Mouse (Mus musculus): ENCODE data around the gene Ptger4. TPM values are rescaled to one million over a fixed set of nuclear protein-coding genes. Genes with fewer than 3 reads are reported as not detected.
A peak's percentile ranks its signal among the peaks of the same experiment; 100 is the strongest.

Ptger4 gene
- total RNA-seq (2021) = 1 to 10 TPM; 2.8 to 3.4 TPM

DNA sequence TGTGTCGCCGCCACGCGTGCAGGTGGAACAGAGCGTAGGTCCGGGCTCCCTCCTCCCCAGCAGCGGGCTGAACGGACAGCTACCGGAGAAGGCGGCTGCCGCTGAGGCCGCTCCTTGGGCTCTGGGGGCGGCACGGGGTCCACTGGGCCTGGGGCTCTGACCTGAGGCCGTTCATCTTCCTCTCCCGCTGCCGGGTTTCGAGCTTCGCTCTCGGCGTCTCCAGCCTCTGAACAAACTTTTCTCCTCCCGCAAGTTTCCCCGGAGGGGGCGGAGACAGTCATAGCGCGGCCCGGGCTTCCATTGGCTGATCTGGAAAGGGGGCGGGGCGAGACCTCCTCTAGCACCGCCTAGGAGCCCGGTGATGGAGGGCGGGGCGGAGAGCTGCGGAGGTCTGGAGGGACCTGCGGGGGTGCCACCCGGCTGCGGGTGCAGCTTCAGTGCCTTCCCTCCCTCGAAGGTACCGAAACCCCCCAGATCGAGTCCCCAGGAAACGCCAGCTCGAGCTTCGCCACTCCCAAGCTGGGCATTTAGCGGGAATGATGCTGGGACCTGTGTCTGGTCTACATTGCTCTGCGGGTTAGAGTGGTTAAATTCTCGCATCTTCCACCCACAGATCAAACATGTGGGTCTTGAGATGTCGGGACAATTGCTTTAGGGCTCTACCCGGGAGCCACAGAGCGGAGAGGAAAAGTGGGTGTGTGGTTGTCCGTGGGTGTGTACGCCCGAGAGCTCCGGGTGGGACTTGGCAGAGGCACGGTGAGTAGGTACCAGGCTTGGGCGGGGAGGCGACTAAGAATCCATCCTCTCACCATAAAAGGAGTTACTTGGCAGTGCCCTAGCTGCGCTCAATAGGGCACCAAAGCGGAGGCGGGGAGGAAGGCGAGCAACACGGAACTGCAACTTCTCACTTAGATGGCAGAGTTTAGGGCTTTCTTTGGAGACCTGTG is at the start of gene Ptger4:
Ptger4 (minus strand) TSS at position 229 of the 947 bp plus-strand sequence.
- intact Hi-C loops (cut with DNase I) = loop anchor here (2.0 kb wide), 1 partner anchor 837 kb away; no protein-coding TSS in a partner anchor
- DNase-seq = peak; percentile 89

DNA sequence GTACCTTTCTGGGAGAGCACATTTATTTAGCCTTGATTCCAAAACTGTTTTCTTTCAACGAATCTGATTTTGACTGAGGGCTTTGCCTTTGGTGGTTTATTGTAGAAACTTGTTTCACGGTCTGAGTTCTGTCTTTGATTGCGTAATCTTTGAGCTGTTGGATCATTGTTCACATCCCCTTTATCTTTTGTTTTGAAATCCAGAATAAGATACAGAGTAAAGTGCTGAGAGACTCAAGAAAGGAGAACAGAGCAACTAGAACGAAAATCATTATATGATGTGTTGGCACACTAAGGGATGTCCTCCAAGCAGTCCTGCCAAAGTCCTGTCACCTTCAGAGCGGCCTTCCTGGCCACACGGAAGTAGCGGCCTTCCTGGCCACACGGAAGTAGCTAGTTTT is 44.4 kb upstream of the Ptger4 start:
- intact Hi-C loops (cut with DNase I) = no loop called here
- DNase-seq = no peak

DNA sequence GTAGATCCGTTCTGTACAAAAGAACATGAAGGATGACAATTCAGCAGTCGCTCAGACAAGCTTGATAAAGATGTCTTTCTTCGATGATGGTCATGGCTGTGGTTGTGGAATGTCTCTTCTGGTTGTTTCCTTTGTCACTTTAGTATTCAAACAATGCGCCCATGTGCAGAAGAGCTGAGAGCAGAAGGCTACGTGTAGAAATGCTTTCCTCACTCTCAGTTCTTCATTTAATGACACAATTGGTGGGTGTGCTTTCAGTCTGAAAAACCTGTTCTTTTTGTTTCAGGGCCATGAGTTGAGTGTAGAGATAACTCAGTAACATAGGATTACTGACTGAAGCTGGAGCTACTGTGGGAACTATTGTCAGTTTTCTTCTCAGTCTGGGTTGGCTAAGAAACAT is 43.1 kb upstream of the Ptger4 start:
- no peak for DNase-seq
- intact Hi-C loops (cut with DNase I) = no loop called here

DNA sequence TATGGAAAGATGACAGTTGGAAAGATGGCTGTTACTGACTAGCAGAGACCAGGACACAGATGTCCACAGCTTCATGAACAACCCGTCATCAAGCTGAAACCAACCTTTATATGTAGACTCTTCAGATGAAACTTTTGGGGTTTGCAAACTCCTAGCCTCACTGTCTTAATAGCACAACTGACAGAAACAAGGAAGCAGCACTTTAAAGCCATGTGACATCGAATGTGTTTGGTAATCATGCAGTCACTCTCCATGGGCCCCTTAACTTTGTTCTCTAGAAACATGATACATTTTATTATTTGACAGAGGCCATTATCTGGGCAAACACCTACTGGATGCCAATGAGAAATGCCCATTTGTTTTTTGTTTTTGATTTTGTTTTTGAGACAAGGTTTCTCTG is 37.3 kb upstream of the Ptger4 start:
- DNase-seq = no peak
- intact Hi-C loops (cut with DNase I) = no loop called here

DNA sequence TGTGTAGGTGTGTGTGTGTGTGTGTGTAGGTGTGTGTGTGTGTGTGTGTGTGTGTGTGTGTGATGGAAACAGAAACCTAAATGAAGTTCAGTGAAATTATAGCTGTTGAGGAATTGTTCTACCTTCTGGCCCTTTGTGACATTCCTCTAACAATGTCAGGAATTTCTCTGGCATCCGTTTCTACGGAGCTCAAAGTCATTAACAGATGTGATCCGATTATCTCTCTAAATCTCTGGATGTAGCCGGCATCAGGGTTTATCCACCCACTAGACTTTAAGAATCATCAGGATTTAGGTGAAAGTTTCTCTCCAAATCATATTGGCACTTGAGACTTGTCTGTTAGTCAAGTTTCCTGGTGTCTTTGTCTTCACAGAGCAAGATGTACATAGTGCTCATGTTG is 35.8 kb upstream of the Ptger4 start:
- no peak for DNase-seq
- intact Hi-C loops (cut with DNase I) = no loop called here

DNA sequence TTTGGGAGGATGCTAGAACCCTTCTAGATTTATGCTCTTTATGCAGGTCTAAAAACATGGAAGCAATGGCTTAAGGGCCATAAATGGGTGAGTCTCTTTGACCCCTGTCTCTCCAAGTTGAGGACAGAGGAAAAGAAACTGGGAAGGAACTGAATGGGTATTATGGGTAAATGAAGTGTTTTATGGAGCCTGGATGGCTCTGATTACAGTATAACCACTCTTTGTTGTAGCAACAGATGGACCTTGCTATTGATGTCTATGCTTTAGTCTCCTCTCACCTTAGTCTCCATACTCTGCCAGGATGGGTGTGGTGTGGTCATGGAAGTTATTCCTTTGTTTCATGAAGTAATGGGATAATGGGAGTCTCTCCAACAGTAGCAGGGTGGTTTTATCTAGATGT is 34.5 kb upstream of the Ptger4 start:
- DNase-seq = no peak
- intact Hi-C loops (cut with DNase I) = no loop called here

DNA sequence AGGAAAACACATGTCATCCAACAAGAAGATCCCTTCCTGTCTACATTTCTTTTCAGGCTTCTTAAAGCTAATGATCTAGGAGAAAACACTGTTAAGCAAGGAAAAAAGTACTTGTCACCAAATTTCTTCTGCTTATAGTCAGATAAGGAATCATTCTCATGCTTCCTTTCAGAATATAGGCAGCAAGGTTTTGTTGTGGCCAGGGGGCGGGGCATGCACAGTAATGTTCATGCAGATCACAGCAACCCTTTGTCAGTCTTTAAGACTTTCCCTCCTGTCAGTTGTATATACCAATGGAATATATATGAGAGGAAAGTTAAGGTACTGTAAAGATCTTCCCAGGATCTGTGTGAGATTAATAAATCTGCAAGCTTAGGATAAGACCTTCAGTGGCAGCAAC is 30.0 kb upstream of the Ptger4 start:
- DNase-seq = no peak
- intact Hi-C loops (cut with DNase I) = no loop called here

DNA sequence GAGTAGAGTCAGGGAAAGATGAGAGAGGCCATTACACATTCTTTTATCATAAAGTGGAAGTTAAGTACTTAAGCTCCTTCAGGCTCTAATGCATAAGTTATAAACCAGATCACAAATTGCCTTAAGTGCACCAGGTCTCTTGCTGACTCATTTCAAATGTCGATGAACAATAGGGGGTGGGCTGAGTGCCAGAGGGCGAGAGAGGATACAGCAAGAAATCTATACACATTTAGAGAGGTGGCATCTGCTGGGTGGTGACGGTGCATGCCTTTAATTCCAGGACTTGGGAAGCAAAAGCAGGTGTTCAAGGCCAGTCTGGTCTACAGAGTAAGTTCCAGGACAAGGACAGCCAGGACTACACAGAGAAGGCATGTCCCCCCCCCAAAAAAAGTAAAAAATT is 22.1 kb upstream of the Ptger4 start:
- peak; percentile 6 for DNase-seq
- intact Hi-C loops (cut with DNase I) = no loop called here

DNA sequence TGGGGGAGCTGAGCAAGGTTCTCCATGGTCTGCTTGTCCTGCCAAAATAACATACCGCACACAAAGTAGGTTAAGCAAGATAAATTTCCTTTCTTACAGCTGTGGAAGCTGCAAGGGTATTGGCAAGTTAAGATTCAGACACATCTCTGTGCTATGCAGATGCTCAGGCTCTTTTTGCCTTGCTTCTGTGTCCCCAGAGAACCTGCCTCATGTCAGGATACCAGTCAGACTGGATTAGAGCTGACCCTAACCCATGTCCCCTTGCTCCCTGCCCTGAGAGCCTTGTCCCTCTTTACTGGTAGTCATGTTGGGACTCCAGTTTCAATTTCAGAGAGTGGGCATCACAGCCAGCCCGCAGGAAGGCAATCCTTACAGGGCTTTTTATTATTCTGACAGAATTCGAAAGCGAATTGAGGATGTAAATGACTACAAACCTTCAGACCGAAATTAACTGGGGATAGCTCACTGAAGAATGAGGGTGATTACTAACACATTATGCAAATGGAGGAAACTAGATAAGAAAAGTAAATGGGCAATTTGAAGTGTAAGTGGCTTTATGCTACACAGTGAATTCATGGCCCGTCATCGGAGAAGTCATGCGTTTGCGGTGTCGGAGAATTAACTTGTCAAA is 19.0 kb upstream of the Ptger4 start:
- intact Hi-C loops (cut with DNase I) = no loop called here
- DNase-seq = no peak

DNA sequence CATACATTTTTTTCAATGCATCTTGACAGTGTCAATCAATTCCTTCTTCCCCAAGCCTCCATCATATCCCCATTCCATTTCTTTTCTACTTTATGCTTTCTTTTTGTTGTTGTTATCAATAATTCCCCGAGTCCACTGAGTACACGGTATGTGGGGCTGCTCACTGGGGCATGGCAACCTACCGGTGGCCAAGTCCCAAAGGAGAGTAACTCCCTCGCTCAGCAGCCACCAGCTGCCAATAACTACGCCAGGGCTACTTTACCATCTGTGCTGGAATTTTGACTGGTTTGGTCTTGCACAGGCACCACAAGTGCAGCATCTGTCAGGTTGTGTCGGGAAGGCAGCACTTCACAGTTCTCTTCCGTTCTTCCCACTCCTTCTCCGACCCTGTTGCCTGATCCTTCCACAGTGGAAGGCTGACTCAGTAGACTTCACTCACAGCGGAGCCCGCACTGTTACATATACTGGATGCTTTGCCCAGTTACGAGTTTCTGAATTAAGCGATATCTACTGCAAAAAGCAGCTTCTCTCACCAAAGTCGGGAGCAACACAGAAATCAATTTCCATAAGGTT is 18.2 kb upstream of the Ptger4 start:
- DNase-seq = no peak
- intact Hi-C loops (cut with DNase I) = no loop called here

DNA sequence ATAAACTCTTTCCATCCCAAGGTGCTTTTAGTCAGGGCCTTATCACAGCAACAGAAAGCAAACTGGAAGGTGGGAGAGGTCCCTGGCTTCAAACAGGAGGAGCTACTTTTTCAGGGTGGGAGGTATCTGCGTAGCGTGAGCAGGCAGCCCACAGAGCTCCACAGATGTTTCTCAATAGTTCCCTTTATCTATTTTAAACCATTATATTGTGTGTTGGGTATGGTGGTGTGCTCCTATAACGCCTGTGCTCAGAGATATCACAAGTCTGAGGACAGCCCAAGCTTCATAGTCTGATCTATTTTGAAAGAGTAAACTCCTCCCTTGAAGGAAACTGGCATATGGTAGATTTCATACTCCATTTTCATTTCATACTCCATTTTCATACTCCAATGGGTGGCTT is 17.0 kb upstream of the Ptger4 start:
- DNase-seq = no peak
- intact Hi-C loops (cut with DNase I) = no loop called here

DNA sequence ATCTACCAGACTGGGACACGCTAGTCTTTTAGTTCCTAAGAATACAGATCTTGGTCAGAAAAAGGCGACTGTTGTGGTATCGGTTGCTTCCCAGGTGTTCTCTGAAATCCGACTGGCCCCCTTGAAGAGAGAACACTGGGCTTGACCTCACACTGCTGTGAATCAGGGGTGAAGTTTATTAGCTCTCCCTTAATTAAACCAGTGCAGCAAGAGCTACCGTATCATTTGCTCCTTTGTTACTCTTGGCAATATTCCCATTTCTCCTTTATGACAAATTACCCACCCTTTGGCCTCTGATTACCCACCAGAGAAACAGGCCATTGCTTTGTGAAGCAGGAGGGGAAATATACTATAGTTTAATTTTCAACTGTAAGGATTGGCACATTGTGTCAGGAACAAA is 16.2 kb upstream of the Ptger4 start:
- intact Hi-C loops (cut with DNase I) = no loop called here
- DNase-seq = no peak

DNA sequence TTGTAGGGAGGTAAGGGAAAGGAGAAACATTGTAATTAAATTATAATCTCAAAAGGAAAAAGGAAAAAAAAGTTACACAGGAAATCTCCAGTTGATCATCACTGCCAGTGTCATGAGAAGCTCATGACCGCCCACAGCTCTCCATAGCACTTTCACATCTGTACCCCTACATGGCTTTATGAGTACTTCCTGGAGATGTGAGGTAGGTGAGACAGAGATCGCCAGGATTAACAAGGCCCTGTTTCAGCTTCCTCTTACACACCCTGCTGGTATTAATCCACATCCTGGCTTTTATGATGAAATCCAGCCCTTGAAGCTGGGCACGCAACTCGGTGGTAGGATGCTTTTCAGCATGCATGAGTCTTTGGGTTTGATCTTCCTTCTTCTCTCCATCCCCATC is 6.2 kb upstream of the Ptger4 start:
- intact Hi-C loops (cut with DNase I) = no loop called here
- DNase-seq = no peak

DNA sequence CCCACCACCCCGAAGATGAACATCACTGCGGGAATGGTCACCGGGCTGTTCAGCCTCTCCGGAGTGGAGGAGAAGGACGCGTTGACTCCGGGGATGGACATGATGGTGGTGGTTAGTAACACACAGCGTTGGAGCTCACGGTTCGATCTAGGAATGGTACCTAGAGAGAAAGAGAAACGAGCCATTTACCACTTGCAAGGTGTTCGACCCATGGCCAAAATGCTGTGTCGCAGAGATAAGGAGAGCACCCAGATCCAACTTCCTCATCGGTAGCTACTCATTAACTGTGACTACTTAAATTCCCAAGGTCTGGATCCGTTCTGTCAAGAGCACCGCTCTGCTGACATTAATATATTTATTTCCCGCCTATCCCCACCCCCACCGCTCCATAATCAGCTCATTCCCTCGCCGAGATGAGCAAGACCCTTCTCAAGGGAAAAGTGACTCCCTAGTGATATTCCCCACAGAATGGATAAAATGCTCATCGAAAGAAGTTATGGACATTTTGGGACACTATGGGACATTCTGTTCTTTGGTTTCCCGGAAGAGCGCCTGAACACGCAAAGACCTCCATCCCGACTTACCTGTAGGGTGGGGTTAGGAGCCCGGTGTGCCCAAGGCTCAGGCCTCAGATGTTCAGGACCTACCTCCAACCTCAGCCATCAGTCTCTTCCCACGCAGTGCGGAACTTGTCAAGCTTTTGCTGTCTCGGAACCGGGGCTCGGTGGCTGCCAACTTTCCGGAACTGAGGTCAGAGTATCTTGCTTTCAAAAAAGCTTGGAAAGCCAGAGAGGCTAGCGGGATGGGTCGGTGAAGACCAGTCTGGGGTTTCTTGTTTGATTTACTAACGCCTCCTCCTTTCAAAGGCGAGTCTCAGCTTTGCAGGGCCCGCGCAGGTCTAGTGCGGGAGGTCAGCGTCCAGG is 690 bp downstream of the Ptger4 start:
- intact Hi-C loops (cut with DNase I) = loop anchor here (2.0 kb wide), 1 partner anchor 838 kb away; no protein-coding TSS in a partner anchor

DNA sequence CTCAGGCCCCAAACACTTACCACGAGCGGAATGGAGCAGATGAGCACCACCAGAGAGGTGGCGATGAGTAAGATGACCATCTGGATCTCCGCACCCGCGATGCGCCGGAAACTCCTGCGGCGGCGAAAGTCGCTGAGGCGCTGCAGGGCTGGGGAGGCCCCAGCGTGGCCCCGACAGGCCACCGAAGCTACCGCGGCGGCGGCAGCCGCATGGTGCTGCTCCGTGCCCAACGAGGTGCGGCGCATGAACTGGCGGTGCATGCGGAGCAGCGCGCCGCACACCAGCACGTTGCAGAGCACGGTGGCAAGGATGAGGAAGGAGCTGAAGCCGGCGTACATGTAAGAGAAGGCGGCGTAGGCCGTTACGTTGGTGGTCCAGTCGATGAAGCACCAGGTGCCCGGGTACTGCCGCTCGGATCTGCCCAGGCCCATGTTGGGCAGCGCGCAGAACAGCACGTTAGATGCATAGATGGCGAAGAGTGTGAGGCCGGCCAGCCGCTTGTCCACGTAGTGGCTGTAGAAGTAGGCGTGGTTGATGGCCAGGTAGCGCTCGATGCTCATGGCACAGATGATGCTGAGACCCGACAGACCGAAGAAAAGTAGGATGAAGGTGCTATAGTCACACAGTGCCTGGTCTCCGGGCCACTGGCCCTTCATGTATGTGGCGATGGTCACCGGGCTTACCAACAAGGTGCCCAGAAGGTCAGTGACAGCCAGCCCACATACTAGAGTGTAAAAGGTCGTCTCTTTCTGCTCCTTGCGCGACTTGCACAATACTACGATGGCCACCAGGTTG is 1.5 kb downstream of the Ptger4 start:
- peak; percentile 6 for DNase-seq
- intact Hi-C loops (cut with DNase I) = loop anchor here (2.0 kb wide), 1 partner anchor 838 kb away; no protein-coding TSS in a partner anchor

More for the DNA sequence above, 690 bp downstream of the Ptger4 start:
- no peak for DNase-seq

DNA sequence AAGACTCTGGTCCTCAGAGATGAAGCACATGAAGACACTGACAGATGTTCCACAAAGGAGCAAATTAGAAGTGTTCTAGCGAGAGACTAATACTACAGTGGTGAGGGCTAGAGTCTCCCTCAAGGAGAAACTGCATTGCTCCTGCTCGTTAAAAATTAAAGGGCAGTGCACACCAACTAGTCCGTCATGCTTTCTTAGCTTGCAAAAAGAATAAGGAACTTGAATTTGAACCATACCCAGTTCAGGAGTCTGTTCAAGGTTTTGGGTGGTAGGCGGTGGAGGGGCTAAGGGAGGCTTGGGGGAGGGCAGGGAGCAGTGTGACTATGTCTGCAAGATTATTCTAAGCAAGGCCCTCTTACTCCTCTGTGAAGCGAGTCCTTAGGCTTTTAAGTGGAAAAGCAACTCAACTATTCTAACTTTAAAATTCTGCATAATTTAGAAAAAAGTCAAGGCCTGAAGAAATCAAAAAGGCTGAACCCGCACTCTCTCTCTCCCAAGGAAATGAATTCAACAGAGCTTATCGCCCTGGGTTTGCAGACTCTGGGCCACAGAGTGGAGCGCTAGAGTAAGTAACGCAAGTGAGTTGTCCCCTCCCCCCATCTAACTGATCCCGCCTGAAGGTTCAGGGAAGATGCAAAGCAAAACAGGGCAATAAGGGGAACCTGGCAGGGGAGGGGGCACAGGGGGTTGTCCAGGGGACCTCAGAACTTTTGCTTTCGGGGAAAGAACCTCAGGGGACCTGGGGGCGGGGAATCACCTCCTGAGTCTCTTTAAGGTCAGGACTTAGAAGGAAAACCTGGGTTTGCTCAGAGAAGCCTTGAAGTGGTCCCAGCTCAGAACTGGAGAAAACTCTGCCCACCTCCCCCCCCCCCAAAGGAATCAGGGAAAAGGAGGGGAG is 2.4 kb downstream of the Ptger4 start:
- intact Hi-C loops (cut with DNase I) = loop anchor here (2.0 kb wide), 1 partner anchor 839 kb away; no protein-coding TSS in a partner anchor

DNA sequence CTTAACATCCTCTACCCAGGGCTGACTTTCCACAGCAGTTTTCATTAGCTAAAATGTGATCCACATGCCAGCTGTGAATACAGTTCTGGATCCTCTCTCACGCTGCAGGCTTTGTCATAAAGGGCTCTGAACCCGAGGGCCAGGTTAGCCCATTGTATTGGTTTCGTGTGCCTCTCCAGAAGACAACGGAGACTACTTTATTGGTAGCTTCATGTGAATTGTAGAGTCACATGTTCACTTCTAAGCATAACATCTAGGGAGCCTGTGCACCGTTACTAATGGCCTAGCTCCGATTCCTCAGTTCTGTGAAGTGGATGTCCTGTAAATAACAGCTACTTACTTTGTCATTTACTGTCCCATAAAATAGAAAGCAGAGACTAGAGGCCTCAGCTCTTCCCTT is 3.6 kb downstream of the Ptger4 start:
- no peak for DNase-seq
- intact Hi-C loops (cut with DNase I) = no loop called here

More for the DNA sequence above, 2.4 kb downstream of the Ptger4 start:
- peak; percentile 47 for DNase-seq

DNA sequence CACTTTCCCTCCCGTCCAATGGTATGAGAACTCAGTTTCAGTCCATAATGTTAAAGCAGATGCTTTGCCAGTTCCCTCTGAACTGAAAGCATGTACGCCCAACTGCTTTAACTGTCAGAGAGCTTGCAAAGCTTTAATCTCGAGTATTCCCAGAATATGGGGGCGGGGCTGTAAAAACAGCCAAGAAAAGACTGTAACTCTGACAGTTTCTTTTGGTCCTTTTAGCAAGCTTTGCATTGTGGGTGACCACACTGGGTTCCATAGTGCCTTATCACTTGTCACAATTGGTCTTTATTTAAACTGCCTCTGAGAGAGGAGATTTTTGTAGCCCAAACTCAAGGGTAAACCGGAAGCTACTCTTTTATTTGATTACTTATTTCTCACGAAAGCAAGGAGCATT is 4.1 kb downstream of the Ptger4 start:
- DNase-seq = no peak
- intact Hi-C loops (cut with DNase I) = loop anchor here (5.0 kb wide), 2 partner anchors 677 to 967 kb away; no protein-coding TSS in a partner anchor

Data from left cerebral cortex, postnatal 4 days (tissue).